Mouse (Mus musculus) olfactory bulb, adult 2 months (tissue): Measurements from ENCODE around the gene Lgi4.

Experiments
- CTCF ChIP-seq: fragments of 200-500 bp; IDR thresholded peaks from 2 replicates; pipeline ENCODE4 v1.5.1; 2012; ENCODE audit warnings: low read depth, mild to moderate bottlenecking, low read length, moderate library complexity; ENCODE audit not compliant: insufficient read depth
- POLR2A ChIP-seq: fragments of 200-500 bp; IDR thresholded peaks from 2 replicates; pipeline ENCODE4 v1.6.1; 2012; ENCODE audit warnings: mild to moderate bottlenecking, low read depth, low read length, moderate library complexity; ENCODE audit not compliant: insufficient read depth

DNA sequence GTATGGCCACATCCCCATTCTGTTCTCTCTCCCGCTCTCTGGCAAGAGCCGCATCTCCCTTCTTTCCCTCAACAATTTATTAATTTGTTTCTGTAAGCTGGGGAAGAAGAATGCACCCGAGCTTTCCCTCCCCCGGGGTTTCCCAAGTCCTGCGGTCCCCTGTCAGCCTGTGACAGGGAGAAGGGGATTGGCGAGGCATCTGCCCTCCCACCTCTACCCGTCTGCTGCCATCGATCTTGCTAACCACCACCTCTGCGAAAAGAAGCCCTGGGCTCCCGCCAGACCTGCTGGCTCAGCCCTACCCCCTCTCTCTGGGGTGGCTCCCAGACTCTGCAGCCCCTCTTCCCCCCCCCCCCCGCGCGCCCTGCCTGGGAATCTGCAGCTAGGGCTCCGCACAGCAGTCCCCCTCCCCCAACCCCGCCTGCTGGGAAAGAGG lies 9.3 kb upstream of the Lgi4 start:
- TF ChIP-seq POLR2A (no peak), CTCF (no peak)
